Mouse (Mus musculus) embryonic stem cell, embryonic (primary cell): ENCODE measurements around the gene Msi2.

Source experiments
- CTCF ChIA-PET, 4 experiments: fragments of 300-600 bp in 2 of 4; fragments of 350-600 bp in 2 of 4; sonication (Branson Sonifier 250); formaldehyde crosslinking; loops; one replicate each; lab custom pipeline; 2022; ENCODE audit warnings: inconsistent platforms in 2 of 4; lab: Charles Lee
- POLR2A ChIA-PET, 4 experiments: fragments of 300-600 bp in 2 of 4; fragments of 350-600 bp in 2 of 4; sonication (Branson Sonifier 250); formaldehyde crosslinking; loops; one replicate each; lab custom pipeline; 2022; ENCODE audit warnings: antibody characterized with exemption in 4 of 4, inconsistent platforms in 1 of 4; lab: Charles Lee

Gene Msi2

DNA sequence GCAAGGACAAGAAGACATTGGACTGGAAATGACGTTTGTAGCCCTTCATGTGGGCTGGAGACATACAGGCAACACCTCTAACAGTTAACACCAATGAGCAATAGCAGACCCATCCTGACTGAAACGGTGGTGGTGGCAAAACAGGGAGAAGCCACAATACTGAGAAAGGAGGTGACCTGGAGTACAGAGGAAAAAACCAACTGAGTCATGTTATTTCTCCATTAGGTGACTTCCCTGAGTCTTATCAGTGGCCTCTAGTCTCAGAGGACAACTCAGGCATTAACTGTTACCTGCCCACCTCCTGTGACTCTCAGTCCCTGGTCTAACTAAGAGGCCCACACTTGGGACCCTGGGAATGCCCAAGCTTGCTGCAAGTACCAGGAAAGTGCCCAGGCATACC, 80.1 kb downstream of the Msi2 start:
- ChIA-PET CTCF (interaction anchor here in 1 of 4 experiments (0.6 to 1.4 kb wide), 4 partner anchors 10 to 260 kb away, joined by 3 to 7 read pairs (median 4); no protein-coding TSS in a partner anchor), POLR2A (interaction anchor here in 3 of 4 experiments (0.6 to 1.4 kb wide), 9 partner anchors 8 to 225 kb away, joined by 3 to 5 read pairs (median 3); no protein-coding TSS in a partner anchor)

DNA sequence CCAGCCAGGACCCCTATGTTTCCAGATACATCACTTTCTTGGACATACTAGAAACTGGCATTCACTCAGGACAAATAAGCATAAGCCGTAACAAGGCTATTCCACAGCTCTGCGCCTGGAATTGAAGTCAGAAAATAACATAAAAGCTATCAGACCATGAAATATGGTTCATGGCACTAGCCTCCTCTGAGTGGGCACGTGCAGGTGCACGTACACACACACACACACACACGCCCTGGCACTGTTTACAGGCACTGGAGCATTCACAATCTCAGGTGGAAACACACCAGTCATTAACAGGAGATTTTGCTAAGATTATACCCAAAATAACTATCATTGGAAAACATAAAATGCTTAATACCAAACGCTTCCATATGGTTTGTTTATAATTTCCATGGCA, 81.4 kb downstream of the Msi2 start:
- CTCF ChIA-PET = interaction anchor here in 1 of 4 experiments (0.6 kb wide), 1 partner anchor 527 kb away, joined by 3 read pairs; no protein-coding TSS in a partner anchor
- POLR2A ChIA-PET = interaction anchor here in 3 of 4 experiments (0.6 to 2.5 kb wide), 10 partner anchors 8 to 69 kb away, joined by 3 to 11 read pairs (median 3); no protein-coding TSS in a partner anchor

DNA sequence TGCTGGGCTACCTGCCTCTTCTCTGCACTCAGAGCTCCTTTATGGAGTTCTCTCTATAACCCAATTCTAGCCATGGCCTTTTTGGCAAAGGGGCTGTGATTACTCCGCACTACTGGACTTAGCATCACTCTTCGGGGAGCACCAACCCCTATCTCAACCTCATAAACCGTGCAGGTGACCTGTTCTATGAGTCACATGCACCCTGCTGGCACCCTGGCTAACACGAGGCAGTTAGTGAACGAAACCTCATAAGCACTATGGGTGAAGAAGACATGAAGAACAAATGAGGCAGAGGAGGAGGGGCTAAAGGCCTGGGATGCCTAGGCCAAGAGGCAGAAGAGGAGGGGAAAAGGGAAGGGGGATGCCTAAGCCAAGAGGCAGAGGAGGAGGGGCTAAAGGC, 82.0 kb downstream of the Msi2 start:
- ChIA-PET CTCF (interaction anchor here in 1 of 4 experiments (0.6 kb wide), 1 partner anchor 527 kb away, joined by 3 read pairs; no protein-coding TSS in a partner anchor), POLR2A (interaction anchor here in 3 of 4 experiments (0.6 to 2.5 kb wide), 5 partner anchors 9 to 15 kb away, joined by 3 to 11 read pairs (median 3); no protein-coding TSS in a partner anchor)

DNA sequence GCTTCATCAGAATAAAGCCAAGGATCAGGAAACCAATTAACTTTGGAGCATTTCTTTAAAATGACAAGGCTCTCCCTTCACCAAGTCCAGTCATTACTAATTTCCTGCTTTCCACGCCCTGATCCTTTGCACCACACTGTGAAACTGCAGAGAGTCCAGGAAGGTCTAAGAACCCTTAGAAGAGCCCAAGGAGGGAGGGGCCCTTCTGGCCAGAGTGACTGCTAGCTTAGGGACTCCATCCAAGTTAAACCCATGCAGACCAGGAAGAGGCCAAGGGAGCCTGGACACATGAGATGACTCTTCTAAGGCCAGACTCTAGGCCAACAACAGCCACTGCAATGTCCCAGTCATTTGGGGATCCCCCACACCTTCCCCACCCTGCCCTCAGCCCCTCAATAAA, 83.7 kb downstream of the Msi2 start:
- ChIA-PET CTCF (no interaction called here), POLR2A (interaction anchor here in 1 of 4 experiments (1.4 to 1.8 kb wide), 2 partner anchors 9 to 15 kb away, joined by 3 to 5 read pairs; no protein-coding TSS in a partner anchor)

DNA sequence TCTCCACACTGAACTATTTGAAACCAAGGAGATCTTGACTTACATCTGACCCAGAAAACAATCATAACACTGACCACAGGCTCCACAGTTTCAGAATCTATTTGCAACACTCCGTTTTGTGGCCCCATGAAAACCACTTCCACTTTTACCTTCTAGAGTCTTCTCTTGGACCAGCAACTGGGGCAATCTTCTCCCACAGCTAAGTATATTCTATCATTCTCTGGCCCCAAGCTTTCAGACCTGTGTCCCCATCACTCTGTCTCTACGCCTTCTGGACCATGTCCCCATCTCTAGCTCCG, 86.4 kb downstream of the Msi2 start:
- POLR2A ChIA-PET = interaction anchor here in 3 of 4 experiments (0.6 to 7.1 kb wide), 36 partner anchors 7 to 645 kb away, joined by 3 to 59 read pairs (median 4); partner anchors contain the start of gene Msi2 (in 1 of the 3)
- CTCF ChIA-PET = interaction anchor here in 1 of 4 experiments (1.4 to 3.4 kb wide), 2 partner anchors 11 to 12 kb away, joined by 3 to 10 read pairs; no protein-coding TSS in a partner anchor

DNA sequence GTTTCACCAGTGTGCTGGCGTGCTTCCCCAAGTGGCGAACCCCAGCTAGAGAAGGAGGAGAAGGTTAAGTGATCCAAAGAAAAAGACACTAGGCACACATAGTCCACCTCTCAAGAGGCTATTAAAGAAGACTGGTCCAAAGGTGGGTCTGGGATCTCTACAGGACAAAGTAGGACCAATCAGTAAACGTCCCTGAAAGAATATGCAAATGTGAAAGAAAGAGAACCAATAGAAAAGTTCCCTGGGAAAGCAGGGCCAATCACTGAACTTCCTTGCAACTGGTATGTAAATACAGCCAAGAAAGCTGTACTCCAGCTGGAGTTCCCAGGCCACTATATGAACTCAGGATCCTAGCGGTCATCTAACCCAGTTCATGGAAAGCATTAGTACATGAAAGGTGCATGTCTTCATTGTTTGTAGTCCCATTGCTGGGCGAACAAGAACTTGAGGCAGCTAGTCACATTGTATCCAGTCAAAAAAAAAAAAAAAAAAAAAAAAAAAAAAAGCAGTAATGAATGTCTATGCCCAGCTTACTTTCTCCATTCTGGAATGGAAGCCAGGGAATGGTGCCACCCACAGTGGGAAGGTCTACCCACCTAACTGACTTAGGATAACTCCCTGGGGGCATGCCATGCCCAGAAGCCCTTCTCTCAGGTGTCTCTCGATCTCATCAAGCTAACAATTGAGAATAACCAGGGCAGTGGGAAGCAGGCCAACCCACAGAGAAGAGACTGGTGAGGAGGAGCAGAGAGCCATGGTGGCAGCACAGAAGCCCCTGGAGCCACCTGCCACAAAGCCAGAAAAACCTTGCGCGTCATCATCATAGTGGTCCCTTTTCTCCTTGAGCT, 87.0 kb downstream of the Msi2 start:
- ChIA-PET POLR2A (interaction anchor here in 3 of 4 experiments (0.5 to 7.1 kb wide), 51 partner anchors 8 to 1202 kb away, joined by 3 to 59 read pairs (median 4); partner anchors contain the start of gene Msi2 (in 1 of the 3)), CTCF (interaction anchor here in 2 of 4 experiments (0.6 to 3.4 kb wide), 7 partner anchors 11 to 340 kb away, joined by 3 to 10 read pairs (median 3); no protein-coding TSS in a partner anchor)

DNA sequence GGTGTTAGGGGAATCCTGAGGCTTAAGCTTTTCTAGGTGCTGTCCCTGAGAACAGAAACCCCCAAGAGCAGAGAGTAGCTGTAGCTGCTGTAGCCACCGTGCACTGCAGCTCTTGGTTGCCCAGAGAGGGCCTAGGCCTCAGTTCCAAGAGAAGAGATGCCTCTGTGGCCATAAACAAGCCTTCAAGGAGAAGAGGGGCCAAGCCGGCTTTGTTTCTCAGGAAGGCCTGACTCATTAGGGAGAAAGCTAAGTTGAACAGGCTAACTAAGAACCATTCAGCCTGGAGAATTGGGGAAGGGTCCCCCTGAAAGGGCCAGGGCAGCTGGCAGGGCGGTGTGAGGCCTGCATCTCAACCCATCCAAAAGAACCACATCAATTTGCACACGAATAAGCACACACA, 88.7 kb downstream of the Msi2 start:
- ChIA-PET POLR2A (interaction anchor here in 3 of 4 experiments (0.5 to 7.1 kb wide), 39 partner anchors 9 to 322 kb away, joined by 3 to 59 read pairs (median 4); no protein-coding TSS in a partner anchor), CTCF (interaction anchor here in 2 of 4 experiments (0.6 to 3.4 kb wide), 4 partner anchors 10 to 102 kb away, joined by 3 to 10 read pairs (median 4); no protein-coding TSS in a partner anchor)

DNA sequence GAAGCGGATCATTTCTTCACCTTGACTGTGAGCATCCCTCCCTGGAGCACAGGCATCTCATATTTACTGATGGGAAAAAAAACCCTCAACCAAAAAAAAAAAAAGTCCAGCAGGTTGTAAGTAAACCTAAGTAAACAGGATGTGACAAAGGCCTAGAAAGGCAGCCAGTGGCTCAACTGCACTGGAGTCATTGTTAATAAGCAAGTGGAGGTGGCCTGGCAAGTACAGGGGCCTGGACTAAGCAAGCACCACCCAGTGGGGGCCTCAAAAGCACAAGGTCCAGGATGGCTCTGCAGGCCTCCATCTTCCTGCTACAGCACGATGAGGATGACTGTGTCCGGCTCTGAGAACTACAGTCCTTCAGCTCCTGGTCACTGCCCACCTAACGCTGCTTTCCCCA, 89.1 kb downstream of the Msi2 start:
- POLR2A ChIA-PET = interaction anchor here in 3 of 4 experiments (0.5 to 7.1 kb wide), 30 partner anchors 9 to 322 kb away, joined by 3 to 59 read pairs (median 4); no protein-coding TSS in a partner anchor
- CTCF ChIA-PET = interaction anchor here in 1 of 4 experiments (1.3 to 3.4 kb wide), 3 partner anchors 10 to 76 kb away, joined by 3 to 10 read pairs (median 5); no protein-coding TSS in a partner anchor

DNA sequence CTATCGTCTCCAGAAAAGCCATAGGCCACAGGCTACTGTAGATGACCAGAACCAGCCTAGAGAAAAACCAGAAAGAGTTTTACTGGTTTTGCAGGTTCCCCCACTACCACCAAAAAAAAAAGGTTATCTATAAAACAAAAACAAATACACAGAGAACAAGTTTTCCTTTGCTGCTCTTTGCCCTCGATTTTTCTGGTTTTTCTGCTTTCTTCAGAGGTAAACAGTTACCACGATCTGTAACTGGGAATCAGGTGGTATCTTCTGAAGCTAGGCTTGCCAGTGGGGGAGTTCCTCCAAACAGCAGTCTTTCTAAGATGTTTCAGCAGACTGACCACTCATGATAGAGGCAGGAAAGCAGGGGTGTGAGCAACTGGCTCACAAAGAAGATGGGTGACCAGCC, 89.6 kb downstream of the Msi2 start:
- ChIA-PET POLR2A (interaction anchor here in 3 of 4 experiments (0.8 to 7.1 kb wide), 21 partner anchors 8 to 112 kb away, joined by 3 to 59 read pairs (median 6); no protein-coding TSS in a partner anchor), CTCF (interaction anchor here in 1 of 4 experiments (1.9 kb wide), 1 partner anchor 75 kb away, joined by 5 read pairs; no protein-coding TSS in a partner anchor)

DNA sequence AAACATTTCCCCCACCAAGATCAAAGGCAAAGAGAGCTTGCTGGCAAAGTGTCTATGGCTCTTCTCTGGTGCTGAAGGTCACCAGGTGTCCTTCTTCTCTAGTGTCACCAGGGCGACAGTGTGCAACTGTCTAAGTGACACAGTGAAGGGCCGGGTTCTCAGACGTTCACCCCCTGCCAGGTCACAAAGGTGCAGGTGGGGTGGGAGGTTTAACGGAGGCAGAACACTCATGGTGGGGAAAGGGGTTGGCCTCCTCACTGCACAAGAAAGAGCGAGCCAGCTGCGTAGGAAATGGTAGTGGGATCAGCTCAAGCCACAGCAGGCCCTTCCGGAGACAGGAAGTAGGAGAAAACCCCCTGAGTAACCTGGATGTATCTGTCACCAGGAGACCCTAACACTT, 91.0 kb downstream of the Msi2 start:
- CTCF ChIA-PET = interaction anchor here in 2 of 4 experiments (0.5 to 0.6 kb wide), 5 partner anchors 42 to 331 kb away, joined by 3 to 4 read pairs (median 3); no protein-coding TSS in a partner anchor

DNA sequence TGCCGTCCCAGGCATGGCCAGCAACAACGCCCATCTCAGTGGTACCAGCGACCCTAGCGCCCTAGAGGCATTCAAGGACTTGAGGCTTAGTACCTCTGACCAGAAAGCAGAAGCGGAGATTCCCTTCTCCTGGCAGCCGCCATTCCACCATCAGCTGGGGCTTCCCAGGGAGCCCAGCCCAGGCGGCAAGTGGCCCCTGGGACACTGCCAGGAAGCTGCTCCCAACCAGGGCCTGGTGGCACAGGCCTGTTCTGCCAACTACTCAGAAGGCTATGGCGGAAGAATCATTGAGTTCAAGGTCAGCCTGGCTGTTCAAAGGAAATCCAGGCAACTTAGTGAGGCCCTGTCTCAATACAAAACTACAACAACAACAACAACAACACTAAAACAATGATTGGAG, 91.7 kb downstream of the Msi2 start:
- ChIA-PET POLR2A (interaction anchor here in 3 of 4 experiments (0.6 to 7.1 kb wide), 37 partner anchors 7 to 319 kb away, joined by 3 to 59 read pairs (median 4); no protein-coding TSS in a partner anchor), CTCF (no interaction called here)

More for the DNA sequence above, 91.0 kb downstream of the Msi2 start:
- POLR2A ChIA-PET = interaction anchor here (0.6 to 7.1 kb wide), 60 partner anchors 8 to 1583 kb away, joined by 3 to 59 read pairs (median 4); no protein-coding TSS in a partner anchor

DNA sequence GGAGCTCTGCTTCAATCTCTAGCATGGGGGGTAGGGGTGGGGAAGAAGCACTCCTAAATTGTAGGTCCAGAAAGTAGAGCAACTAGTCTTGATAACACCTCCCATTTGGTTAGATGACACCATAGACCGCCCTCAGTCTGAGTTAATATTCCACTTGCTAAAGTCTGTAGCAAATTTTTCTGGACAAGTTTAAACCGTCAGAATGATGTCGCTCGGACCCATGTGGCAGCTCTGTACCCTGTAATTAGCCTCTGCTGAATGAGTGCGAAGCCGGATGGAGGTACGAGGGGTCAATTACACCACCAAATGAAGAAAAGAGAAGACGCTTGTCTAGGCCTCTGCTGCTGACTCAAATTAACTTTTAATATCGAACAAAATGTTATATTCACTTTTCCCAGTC, 92.3 kb downstream of the Msi2 start:
- POLR2A ChIA-PET = interaction anchor here in 3 of 4 experiments (0.6 to 7.1 kb wide), 23 partner anchors 7 to 570 kb away, joined by 3 to 59 read pairs (median 4); no protein-coding TSS in a partner anchor

DNA sequence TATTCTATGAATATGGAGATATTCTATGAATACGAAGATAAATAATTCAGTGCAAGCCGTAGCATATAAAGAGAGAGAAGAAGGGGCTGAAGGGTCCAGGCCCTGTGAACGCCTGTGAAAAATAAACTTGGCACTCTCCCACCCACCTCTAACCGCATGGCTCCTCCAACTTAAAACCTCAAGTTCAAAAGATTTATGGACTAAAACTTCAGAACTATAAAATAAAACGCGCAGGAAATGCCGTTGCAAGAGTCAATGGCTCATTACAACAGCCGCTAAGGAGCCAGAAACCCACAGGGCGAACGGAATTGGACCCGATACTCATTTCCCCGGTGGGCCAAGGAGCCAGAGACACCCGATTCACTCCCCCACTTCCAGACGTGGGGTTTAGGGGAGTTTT, 93.2 kb downstream of the Msi2 start:
- CTCF ChIA-PET = interaction anchor here in 3 of 4 experiments (0.6 to 1.9 kb wide), 6 partner anchors 51 to 1894 kb away, joined by 3 to 7 read pairs (median 4); no protein-coding TSS in a partner anchor
- POLR2A ChIA-PET = interaction anchor here (0.5 to 4.3 kb wide), 47 partner anchors 8 to 578 kb away, joined by 3 to 26 read pairs (median 4); partner anchors contain the start of gene Srsf1 (in 1 of the 4)

More for the DNA sequence above, 92.3 kb downstream of the Msi2 start:
- CTCF ChIA-PET = interaction anchor here in 2 of 4 experiments (0.7 to 1.9 kb wide), 2 partner anchors 113 to 225 kb away, joined by 7 read pairs; no protein-coding TSS in a partner anchor

DNA sequence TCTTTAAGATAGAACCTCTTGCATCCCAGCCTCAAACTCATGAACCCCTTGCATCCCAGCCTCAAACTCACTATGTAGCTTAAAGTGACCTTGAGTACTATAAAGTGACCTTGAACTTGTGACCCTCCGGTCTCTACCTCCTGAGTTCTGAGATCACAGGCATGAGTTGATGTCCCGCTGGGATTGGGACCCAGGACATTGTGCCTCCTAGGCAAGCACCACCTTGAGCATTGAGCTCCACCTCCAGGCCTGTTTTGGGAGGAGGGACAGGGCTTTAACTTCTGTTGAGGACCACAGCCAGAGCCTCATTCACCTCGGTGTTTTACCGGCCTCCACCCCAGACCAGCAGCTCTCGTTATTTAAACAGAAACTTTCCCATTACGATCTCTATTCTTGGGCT, 93.7 kb downstream of the Msi2 start:
- ChIA-PET CTCF (interaction anchor here in 3 of 4 experiments (0.8 to 1.9 kb wide), 4 partner anchors 65 to 112 kb away, joined by 3 to 7 read pairs (median 4); no protein-coding TSS in a partner anchor), POLR2A (interaction anchor here (0.5 to 4.3 kb wide), 45 partner anchors 8 to 578 kb away, joined by 3 to 26 read pairs (median 4); partner anchors contain the start of gene Srsf1 (in 1 of the 4))

DNA sequence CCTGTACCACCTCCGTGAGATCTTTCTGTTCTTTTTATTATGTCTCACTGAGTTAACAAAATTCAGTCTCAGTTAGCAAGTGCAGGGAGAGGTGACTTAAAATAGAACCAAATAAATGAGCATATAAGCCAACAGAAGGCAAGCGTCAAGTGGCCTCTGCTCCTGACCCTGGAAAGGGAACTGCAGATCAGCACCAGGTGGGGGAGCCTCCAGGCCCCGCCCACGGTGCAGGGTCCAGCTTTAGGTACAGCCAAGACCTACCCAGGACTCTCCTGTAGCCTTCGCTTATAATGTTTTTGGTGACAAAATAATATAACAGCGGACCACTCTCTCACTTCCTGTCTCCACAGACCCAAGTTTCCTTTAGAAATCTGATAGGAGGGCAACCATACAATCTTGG, 94.6 kb downstream of the Msi2 start:
- ChIA-PET CTCF (no interaction called here), POLR2A (interaction anchor here in 2 of 4 experiments (1.3 to 2.8 kb wide), 6 partner anchors 9 to 79 kb away, joined by 3 to 15 read pairs (median 6); no protein-coding TSS in a partner anchor)

DNA sequence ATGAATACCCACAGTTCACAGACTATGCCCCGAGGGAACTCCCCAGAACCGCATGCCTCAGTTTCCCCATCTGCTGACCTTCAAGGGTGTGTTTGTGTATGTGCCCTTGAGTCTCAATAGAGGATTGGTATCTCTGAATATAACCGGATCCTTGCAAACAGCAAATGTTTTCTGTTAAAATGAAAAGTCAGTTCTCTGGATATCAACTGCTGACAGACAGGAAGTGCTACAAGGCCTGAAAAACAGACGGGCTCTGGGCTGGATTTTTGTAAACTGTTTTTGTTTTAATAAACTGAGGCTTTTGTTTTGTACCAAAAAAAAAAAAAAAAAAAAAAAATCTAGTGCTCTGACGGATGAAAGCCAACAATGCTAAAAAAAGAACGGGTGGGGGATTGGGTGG, 95.8 kb downstream of the Msi2 start:
- POLR2A ChIA-PET = interaction anchor here in 3 of 4 experiments (0.6 to 4.3 kb wide), 14 partner anchors 9 to 78 kb away, joined by 3 to 35 read pairs (median 4); no protein-coding TSS in a partner anchor
- CTCF ChIA-PET = interaction anchor here in 1 of 4 experiments (0.7 kb wide), 1 partner anchor 312 kb away, joined by 6 read pairs; no protein-coding TSS in a partner anchor

DNA sequence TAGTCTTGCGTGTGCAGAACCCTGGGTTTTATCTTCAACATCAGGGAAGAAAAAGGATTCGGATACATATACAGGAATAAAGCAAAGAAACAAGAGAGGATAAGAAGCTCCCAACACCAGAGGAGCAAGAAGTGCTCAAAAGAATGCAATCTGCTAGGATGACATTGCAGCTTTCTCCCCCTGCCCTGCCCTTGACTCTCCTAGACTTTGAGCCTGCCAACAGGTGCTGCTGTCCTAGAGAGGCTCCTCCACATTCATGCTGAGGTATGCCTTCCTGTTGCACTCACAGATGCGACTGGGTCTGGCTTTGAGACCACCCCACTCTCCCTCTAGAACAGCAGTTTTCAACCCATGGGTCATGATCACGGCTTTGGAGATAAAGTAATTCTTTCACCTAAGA, 96.5 kb downstream of the Msi2 start:
- ChIA-PET POLR2A (interaction anchor here in 3 of 4 experiments (0.6 to 5.2 kb wide), 14 partner anchors 7 to 315 kb away, joined by 3 to 59 read pairs (median 4); no protein-coding TSS in a partner anchor), CTCF (interaction anchor here in 1 of 4 experiments (0.5 kb wide), 1 partner anchor 382 kb away, joined by 3 read pairs; no protein-coding TSS in a partner anchor)
